8 mouse cellular contexts compared by ENCODE assay signal in the genomic region with DNA sequence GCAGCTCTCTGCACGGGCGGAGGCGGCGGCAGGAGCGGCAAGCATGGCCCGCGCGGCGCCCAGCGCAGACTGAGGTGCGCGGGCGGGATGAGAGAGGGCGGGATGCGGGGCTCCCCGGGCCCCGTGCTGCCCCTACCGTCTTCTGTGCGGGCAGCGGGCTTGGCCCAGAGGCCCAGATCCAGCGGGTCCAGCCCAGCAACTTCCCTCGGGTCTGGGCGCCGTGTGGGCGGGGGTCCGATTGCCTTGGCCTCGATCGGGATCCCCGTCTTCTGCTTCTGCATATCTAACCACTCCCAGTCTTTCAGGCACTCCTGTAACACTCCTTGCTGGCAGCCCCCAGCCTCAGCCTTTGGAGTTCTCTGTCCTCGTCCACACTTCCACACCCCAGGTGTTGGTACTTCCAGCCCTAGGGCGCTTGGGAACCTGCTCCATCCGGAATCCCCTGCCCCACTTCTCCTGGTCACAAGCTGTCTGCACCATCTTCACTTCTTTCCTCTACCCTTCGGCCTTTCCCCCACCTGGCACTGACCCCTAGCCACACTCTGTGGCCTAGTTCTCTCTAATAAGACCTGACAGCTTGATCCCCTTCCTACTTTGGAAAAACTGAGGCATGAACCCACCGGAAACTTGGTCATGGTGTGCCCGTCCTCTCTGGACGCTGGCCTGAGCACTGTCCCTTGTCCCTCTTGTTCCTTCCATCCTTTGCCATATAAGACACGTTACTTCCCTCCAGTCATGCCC. TPM values are rescaled to one million over a fixed set of nuclear protein-coding genes. Genes with fewer than 3 reads are reported as not detected.
DNase-seq lines count a peak whose midpoint lies in the region; ATAC-seq and TF ChIP-seq lines count a peak whose summit lies in the region.

No protein-coding gene starts in this region.

- peaks cover 51% of the 10 kb centered on the region for H3K79me2 ChIP-seq in C2C12 (ENCODE audit: control insufficient read depth, insufficient read depth)

- peak overlapping the region; percentile 62 to 88 for H3K4me3 ChIP-seq in heart, embryonic 14.5 days (ENCODE audit: control insufficient read depth in 1 of 2, insufficient read depth in 1 of 2, low read depth in 1 of 2, low read length in 2 of 2)
- peak overlapping the region; percentile 56 for H3K4me3 ChIP-seq in C2C12 (ENCODE audit: insufficient read depth, poor library complexity, severe bottlenecking)
- peak overlapping the region; percentile 79 for H3K4me3 ChIP-seq in limb, embryonic 15.5 days
- peak overlapping the region; percentile 64 for H3K4me3 ChIP-seq in small intestine, adult 2 months (ENCODE audit: low read depth, low read length)

- peak overlapping the region; percentile 92 for H3K4me2 ChIP-seq in heart, embryonic 14.5 days (ENCODE audit: low read length)
- peak overlapping the region; percentile 76 for H3K4me2 ChIP-seq in limb, embryonic 15.5 days

- H3ac ChIP-seq in C2C12 (ENCODE audit: control insufficient read depth, insufficient read length, low read depth) = peak overlapping the region; percentile 80

- H3K9me3 ChIP-seq in heart, embryonic 14.5 days (ENCODE audit: control insufficient read depth, low read length) = no peaks in the 10 kb centered on the region
- no peaks in the 10 kb centered on the region for H3K9me3 ChIP-seq in limb, embryonic 15.5 days

- H3K27me3 ChIP-seq in heart, embryonic 14.5 days (ENCODE audit: control insufficient read depth, insufficient read depth, low read length) = no peaks in the 10 kb centered on the region
- no peaks in the 10 kb centered on the region for H3K27me3 ChIP-seq in C2C12 (ENCODE audit: control insufficient read depth, insufficient read depth, insufficient read length)
- H3K27me3 ChIP-seq in limb, embryonic 15.5 days = no peaks in the 10 kb centered on the region
- H3K27me3 ChIP-seq in small intestine, adult 2 months (ENCODE audit: control insufficient read depth, insufficient read depth, low read length) = no peaks in the 10 kb centered on the region

- H3K4me1 ChIP-seq in heart, embryonic 14.5 days (ENCODE audit: control insufficient read depth in 2 of 2, insufficient read depth in 2 of 2, low read length in 2 of 2) = peaks cover 18 to 22% of the 10 kb centered on the region in 2 experiments
- peaks cover 30% of the 10 kb centered on the region for H3K4me1 ChIP-seq in limb, embryonic 15.5 days
- H3K4me1 ChIP-seq in small intestine, adult 2 months (ENCODE audit: control insufficient read depth, insufficient read depth, insufficient read length, low read length) = peaks cover 3% of the 10 kb centered on the region; the same call in 1 of the 2 replicates

- ATAC-seq in heart, embryonic 14.5 days (ENCODE audit: insufficient number of reproducible peaks, insufficient read depth, low FRiP score, low read depth) = peak; percentile 45
- no peak for ATAC-seq in limb, embryonic 15.5 days (ENCODE audit: insufficient number of reproducible peaks, low FRiP score, low TSS enrichment, low read depth)

- H3K79me3 ChIP-seq in C2C12 (ENCODE audit: low read depth) = peaks cover 31% of the 10 kb centered on the region

- H3K27ac ChIP-seq in heart, embryonic 14.5 days (replicated peaks in 1 of 2; ENCODE audit: control insufficient read depth in 1 of 2, insufficient read depth in 1 of 2, low read depth in 2 of 2, low read length in 2 of 2) = peak overlapping the region; percentile 35 to 82
- peak overlapping the region; percentile 89 for H3K27ac ChIP-seq in limb, embryonic 15.5 days
- no peak overlapping the region for H3K27ac ChIP-seq in small intestine, adult 2 months (ENCODE audit: insufficient read depth, low read depth, low read length)

- H3K9ac ChIP-seq in heart, embryonic 14.5 days (ENCODE audit: low read length) = peak overlapping the region; percentile 93
- H3K9ac ChIP-seq in limb, embryonic 15.5 days = peak overlapping the region; percentile 79

- TF ChIP-seq CTCF in C2C12 (IDR thresholded peaks at IDR 0.05; ENCODE audit: control insufficient read depth, insufficient read depth, insufficient read length) = no peak
- no peak for TF ChIP-seq CTCF in small intestine, adult 2 months (IDR thresholded peaks at IDR 0.05; ENCODE audit: extremely low read depth, insufficient read length, insufficient replicate concordance, low read depth, low read length)

- no peak for TF ChIP-seq POLR2A in small intestine, adult 2 months (IDR thresholded peaks at IDR 0.05; ENCODE audit: low read depth, low read length)

- no peak for DNase-seq in heart, adult 11 months
- DNase-seq in R1 (ENCODE audit: low read depth, low spot score) = peak; percentile 67
- peak; percentile 32 for DNase-seq in gastrocnemius, postnatal 25 days
- DNase-seq in thymus, postnatal 25 days = no peak

- H3K36me3 ChIP-seq in heart, embryonic 14.5 days (ENCODE audit: control insufficient read depth, insufficient read depth, low read length) = no peaks in the 10 kb centered on the region
- no peaks in the 10 kb centered on the region for H3K36me3 ChIP-seq in C2C12 (ENCODE audit: control insufficient read depth, insufficient read depth)
- H3K36me3 ChIP-seq in limb, embryonic 15.5 days = 0 out of 2 replicates have a peak, but pooled peaks cover 3% of the 10 kb centered on the region
- no peaks in the 10 kb centered on the region for H3K36me3 ChIP-seq in small intestine, adult 2 months (ENCODE audit: control insufficient read depth, insufficient read depth, low read length)

- WGBS in heart, embryonic 14.5 days = 3% methylated on average over 17 of the region's 37 CpGs
- under 1% methylated on average over 30 of the region's 37 CpGs for WGBS in limb, embryonic 15.5 days
- WGBS in small intestine, adult 2 months = 11% methylated on average over 37 of the region's 37 CpGs

TF ChIP-seq in C2C12, 6 proteins besides CTCF, POLR2A, EP300 and RAD21:
- no peak for TF ChIP-seq FOSL1 (IDR thresholded peaks at IDR 0.05; ENCODE audit: insufficient read depth, low read length, poor library complexity, severe bottlenecking)
- no peak for TF ChIP-seq CEBPB (IDR thresholded peaks at IDR 0.05; ENCODE audit: low read depth)
- TF ChIP-seq MAX (IDR thresholded peaks at IDR 0.05) = no peak
- no peak for TF ChIP-seq USF1 (IDR thresholded peaks at IDR 0.05; ENCODE audit: low read depth)
- TF ChIP-seq MYOD1 (IDR thresholded peaks at IDR 0.05; ENCODE audit: control insufficient read depth, insufficient read length, low read depth) = no peak
- no peak for TF ChIP-seq MYOG (IDR thresholded peaks at IDR 0.05; ENCODE audit: control insufficient read depth, extremely low read depth, insufficient read length)
TF ChIP-seq in C2C12: peak in this region for 0.

RNA-seq across cellular contexts. Expression of a gene that starts 0.5 kb away (rescaled TPM):
- 9.6 and 10.4 TPM in 2 replicates for polyA plus RNA-seq in heart, embryonic 14.5 days (2014; fragmentation: Nextera tagmentation; extraction: Ambion mirVana)
- 23.3 TPM for polyA plus RNA-seq in C2C12 (2012; fragmentation: generic; extraction: Trizol)
- total RNA-seq in gastrocnemius, postnatal 25 days (2021) = 10 to 100 TPM; 43.5 to 45.3 TPM
- polyA plus RNA-seq in limb, embryonic 15.5 days (2015; fragmentation: Nextera tagmentation; extraction: Ambion mirVana) = 29.6 and 32.6 TPM in 2 replicates
- 3.6 and 5.9 TPM in 2 replicates for polyA plus RNA-seq in small intestine, adult 2 months (2012; rRNA removed)

RNA-seq across cellular contexts. Expression of a gene that starts 17.9 kb away (rescaled TPM):
- polyA plus RNA-seq in heart, embryonic 14.5 days (2014; fragmentation: Nextera tagmentation; extraction: Ambion mirVana) = 4.9 and 6.0 TPM in 2 replicates
- polyA plus RNA-seq in C2C12 (2012; fragmentation: generic; extraction: Trizol) = 6.4 TPM
- 1 to 10 TPM; 3.2 to 3.3 TPM for total RNA-seq in gastrocnemius, postnatal 25 days (2021)
- 10.9 and 12.2 TPM in 2 replicates for polyA plus RNA-seq in limb, embryonic 15.5 days (2015; fragmentation: Nextera tagmentation; extraction: Ambion mirVana)
- polyA plus RNA-seq in small intestine, adult 2 months (2012; rRNA removed) = 17.9 and 21.7 TPM in 2 replicates

Comparison
In these comparisons a context has a peak if more than half of its experiments do, and no peak if none do; other contexts are left out.
1. DNase-seq: peak in R1 (single experiment) and gastrocnemius, postnatal 25 days (single experiment); none in heart, adult 11 months (single experiment) and thymus, postnatal 25 days (single experiment).
2. Peak in every context shown above with its lines, with median percentiles within 50 percentile points of each other: H3K4me3 ChIP-seq.